Mouse (Mus musculus) limb, embryonic 12.5 days (tissue): ENCODE data around the gene Icam5. TPM values are rescaled to one million over a fixed set of nuclear protein-coding genes. Genes with fewer than 3 reads are reported as not detected.
"Not testable (repeated sequence)": the region's sequence is repeated elsewhere in the genome, so short reads cannot be mapped to it uniquely, and the experiment has no call there.

ENCODE experiments used
- ATAC-seq: fragments of 200-750 bp; cut with Nextera tagmentation; 2 replicates; pipeline ENCODE4 v1.8.0; 2017; ENCODE audit warnings: low read depth, moderate TSS enrichment; ENCODE audit not compliant: insufficient number of reproducible peaks, insufficient read depth, low FRiP score, low TSS enrichment
- H3K27ac ChIP-seq: fragments of 300-500 bp; sonication (generic); 2 replicates; pipeline ENCODE4 v1.5.1; 2016; ENCODE audit warnings: mild to moderate bottlenecking, moderate library complexity
- H3K27me3 ChIP-seq: fragments of 300-500 bp; sonication (generic); 2 replicates; pipeline ENCODE4 v1.6.1; 2016; ENCODE audit warnings: mild to moderate bottlenecking, moderate library complexity
- H3K36me3 ChIP-seq: fragments of 300-500 bp; sonication (generic); 2 replicates; pipeline ENCODE4 v1.6.1; 2016; ENCODE audit warnings: mild to moderate bottlenecking, moderate library complexity
- H3K4me1 ChIP-seq: fragments of 300-500 bp; sonication (generic); replicated peaks from 2 replicates; pipeline ENCODE4 v1.6.1; 2016
- H3K4me2 ChIP-seq: fragments of 300-500 bp; sonication (generic); 2 replicates; pipeline ENCODE4 v1.6.1; 2016; ENCODE audit warnings: mild to moderate bottlenecking, moderate library complexity
- H3K4me3 ChIP-seq: fragments of 300-500 bp; sonication (generic); replicated peaks from 2 replicates; pipeline ENCODE4 v1.5.1; 2016; ENCODE audit warnings: mild to moderate bottlenecking
- H3K9ac ChIP-seq: fragments of 300-500 bp; sonication (generic); replicated peaks from 2 replicates; pipeline ENCODE4 v1.6.1; 2016; ENCODE audit warnings: mild to moderate bottlenecking, moderate library complexity
- H3K9me3 ChIP-seq: fragments of 300-500 bp; sonication (generic); 2 replicates; pipeline ENCODE4 v1.6.1; 2016; ENCODE audit warnings: mild to moderate bottlenecking, moderate library complexity
- WGBS: fragments of 180-500 bp; shearing (Covaris S2); methylation state at CpG from one replicate; pipeline ENCODE4 v1.1.7; 2016; 5-methylcytosine and 5-hydroxymethylcytosine counted together
- polyA plus RNA-seq: library from polyadenylated mRNA; unstranded; fragments of >200 nt; fragmentation: Nextera tagmentation; extraction: Ambion mirVana; gene quantifications from 2 replicates; pipeline ENCODE4 v1.2.1, GENCODE M21; 2016

Icam5 gene
- polyA plus RNA-seq, 1 experiment from 2014 or later = not detected

DNA sequence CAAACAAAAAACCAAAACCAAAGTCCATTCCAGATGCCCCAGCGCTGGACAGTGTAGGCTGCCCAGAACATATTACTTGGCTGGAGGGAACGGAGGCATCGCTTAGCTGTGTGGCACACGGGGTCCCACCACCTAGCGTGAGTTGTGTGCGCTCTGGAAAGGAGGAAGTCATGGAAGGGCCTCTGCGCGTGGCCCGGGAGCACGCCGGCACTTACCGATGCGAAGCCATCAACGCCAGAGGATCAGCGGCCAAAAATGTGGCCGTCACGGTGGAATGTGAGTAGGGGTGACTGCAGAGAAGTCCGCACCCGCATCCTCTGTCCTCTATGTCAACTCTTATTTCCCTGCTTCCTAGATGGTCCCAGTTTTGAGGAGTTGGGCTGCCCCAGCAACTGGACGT is 4.3 kb downstream of the Icam5 start:
- H3K27me3 ChIP-seq = peaks cover 99% of the 10 kb centered on the region
- H3K4me1 ChIP-seq = peaks cover 41% of the 10 kb centered on the region
- no peak overlapping the region for H3K9ac ChIP-seq
- 7% methylated on average over 20 of the region's 20 CpGs for WGBS
- H3K9me3 ChIP-seq = peaks cover 5% of the 10 kb centered on the region; the same call in 1 of the 2 replicates
- no peak for ATAC-seq
- no peak overlapping the region; the same call in 1 of the 2 replicates for H3K4me2 ChIP-seq
- no peak overlapping the region for H3K27ac ChIP-seq
- no peaks in the 10 kb centered on the region for H3K36me3 ChIP-seq
- H3K4me3 ChIP-seq = no peak overlapping the region

DNA sequence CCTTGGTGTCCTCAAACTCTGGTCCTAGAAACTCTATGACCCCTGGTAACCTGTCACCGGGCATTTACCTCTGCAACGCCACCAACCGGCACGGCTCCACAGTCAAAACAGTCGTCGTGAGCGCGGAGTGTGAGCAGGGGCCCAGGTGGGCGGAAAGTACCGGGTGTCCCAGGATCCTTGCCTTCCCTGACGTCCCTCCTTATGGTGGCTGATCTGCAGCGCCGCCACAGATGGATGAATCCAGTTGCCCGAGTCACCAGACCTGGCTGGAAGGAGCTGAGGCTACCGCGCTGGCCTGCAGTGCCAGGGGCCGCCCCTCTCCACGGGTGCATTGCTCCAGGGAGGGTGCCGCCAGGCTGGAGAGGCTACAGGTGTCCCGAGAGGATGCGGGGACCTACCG is 4.8 kb downstream of the Icam5 start:
- H3K4me2 ChIP-seq = peak overlapping the region; percentile 65
- no peaks in the 10 kb centered on the region for H3K36me3 ChIP-seq
- H3K27me3 ChIP-seq = peaks cover 96% of the 10 kb centered on the region
- no peak overlapping the region for H3K27ac ChIP-seq
- H3K4me3 ChIP-seq = peak overlapping the region; percentile 40
- 3% methylated on average over 22 of the region's 22 CpGs for WGBS
- ATAC-seq = no peak
- H3K9ac ChIP-seq = peak overlapping the region; percentile 57; the same call in 1 of the 2 replicates
- H3K9me3 ChIP-seq = peaks cover 5% of the 10 kb centered on the region; the same call in 1 of the 2 replicates
- H3K4me1 ChIP-seq = peaks cover 41% of the 10 kb centered on the region

GRCm38 (mm10) chr9:21037481-21037891 is 5.6 kb downstream of the Icam5 start:
- peaks cover 88% of the 10 kb centered on the region for H3K27me3 ChIP-seq
- H3K9ac ChIP-seq = peak overlapping the region; percentile 57
- WGBS = 2% methylated on average over 31 of the region's 31 CpGs
- no peaks in the 10 kb centered on the region for H3K36me3 ChIP-seq
- ATAC-seq = no peak
- H3K27ac ChIP-seq = no peak overlapping the region; the same call in 1 of the 2 replicates
- peak overlapping the region; percentile 65 for H3K4me2 ChIP-seq
- peaks cover 5% of the 10 kb centered on the region; the same call in 1 of the 2 replicates for H3K9me3 ChIP-seq
- peak overlapping the region; percentile 40 for H3K4me3 ChIP-seq
- peaks cover 34% of the 10 kb centered on the region for H3K4me1 ChIP-seq

- ATAC-seq = no peak
- H3K4me1 ChIP-seq = peaks cover 17% of the 10 kb centered on the region
- H3K4me3 ChIP-seq = no peak overlapping the region
- 70% methylated on average over 3 of the region's 3 CpGs for WGBS
- H3K9ac ChIP-seq = no peak overlapping the region
- H3K9me3 ChIP-seq = peaks cover 5% of the 10 kb centered on the region; the same call in 1 of the 2 replicates
- H3K36me3 ChIP-seq = no peaks in the 10 kb centered on the region
- no peak overlapping the region for H3K4me2 ChIP-seq
- H3K27me3 ChIP-seq = peaks cover 66% of the 10 kb centered on the region
- no peak overlapping the region for H3K27ac ChIP-seq
These were observed 7.9 kb downstream of the Icam5 start for GRCm38 (mm10) chr9:21039779-21040178.

DNA sequence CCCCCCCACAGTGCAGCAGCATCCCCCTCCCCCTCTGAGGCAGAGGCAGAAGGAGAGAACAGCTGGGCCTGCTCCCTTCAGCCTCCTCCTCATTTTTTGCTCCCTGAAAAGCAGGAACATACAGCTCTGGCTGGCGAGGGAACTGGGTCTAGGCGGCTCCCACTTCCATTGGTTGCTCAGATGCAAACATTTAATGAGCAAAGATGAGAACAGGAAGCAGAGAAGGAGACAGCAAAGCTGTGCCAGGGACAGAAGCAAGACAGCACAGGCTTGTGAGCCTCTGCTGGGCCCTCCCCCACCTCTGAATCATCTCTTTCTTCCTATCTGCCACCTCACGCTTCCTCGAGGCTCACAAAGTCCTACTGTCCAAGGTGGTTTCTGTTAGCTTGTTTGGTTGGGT is 9.4 kb downstream of the Icam5 start:
- Histone ChIP-seq H3K4me1 (peaks cover 16% of the 10 kb centered on the region), H3K36me3 (no peaks in the 10 kb centered on the region), H3K27ac (no peak overlapping the region), H3K9ac (no peak overlapping the region), H3K4me2 (no peak overlapping the region), H3K27me3 (peaks cover 51% of the 10 kb centered on the region), H3K9me3 (peaks cover 5% of the 10 kb centered on the region; the same call in 1 of the 2 replicates), H3K4me3 (no peak overlapping the region)
- no peak for ATAC-seq
- 50% methylated on average over 4 of the region's 4 CpGs for WGBS

- no peak for ATAC-seq
- Histone ChIP-seq H3K27me3 (peaks cover 28% of the 10 kb centered on the region), H3K4me3 (no peak overlapping the region), H3K4me1 (0 out of 2 replicates have a peak, but pooled peaks cover 2% of the 10 kb centered on the region), H3K9me3 (peaks cover 5% of the 10 kb centered on the region; the same call in 1 of the 2 replicates), H3K4me2 (no peak overlapping the region), H3K9ac (no peak overlapping the region), H3K36me3 (no peaks in the 10 kb centered on the region), H3K27ac (no peak overlapping the region)
- WGBS = 78% methylated on average over 4 of the region's 4 CpGs
These were observed 11.7 kb downstream of the Icam5 start for GRCm38 (mm10) chr9:21043563-21043962.

GRCm38 (mm10) chr9:21044785-21045184 is 12.9 kb downstream of the Icam5 start:
- H3K4me2 ChIP-seq, ATAC-seq, H3K4me3 ChIP-seq, H3K36me3 ChIP-seq, H3K9ac ChIP-seq, H3K4me1 ChIP-seq, H3K27ac ChIP-seq, H3K9me3 ChIP-seq: not testable (repeated sequence)
- WGBS = 73% methylated on average over 1 of the region's 1 CpGs
- H3K27me3 ChIP-seq = peaks cover 16% of the 10 kb centered on the region

DNA sequence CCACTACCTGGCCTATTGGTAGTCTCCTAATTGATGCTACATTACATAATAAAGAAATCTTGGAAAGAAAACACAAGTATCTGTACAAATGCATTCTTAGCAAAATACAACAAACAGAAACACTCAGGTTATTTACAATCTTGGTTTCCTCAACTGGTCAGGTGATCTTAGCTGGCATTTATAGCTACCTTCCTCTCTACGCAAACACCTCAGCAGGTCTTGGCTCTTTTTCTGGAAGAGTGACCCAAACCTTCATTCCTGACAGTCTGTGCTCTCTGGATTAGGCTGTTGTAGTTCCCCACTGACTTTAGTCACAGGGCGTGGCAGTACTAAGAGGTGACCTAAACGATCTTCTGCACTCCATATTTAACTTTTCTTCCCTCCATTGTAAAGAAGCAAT is 13.4 kb downstream of the Icam5 start:
- Histone ChIP-seq H3K36me3 (no peaks in the 10 kb centered on the region), H3K27ac (no peak overlapping the region), H3K4me2 (no peak overlapping the region), H3K27me3 (peaks cover 11% of the 10 kb centered on the region), H3K9ac (no peak overlapping the region), H3K4me3 (no peak overlapping the region), H3K4me1 (0 out of 2 replicates have a peak, but pooled peaks cover 2% of the 10 kb centered on the region), H3K9me3 (no peaks in the 10 kb centered on the region; the same call in 1 of the 2 replicates)
- WGBS = 82% methylated on average over 3 of the region's 3 CpGs
- ATAC-seq = no peak

DNA sequence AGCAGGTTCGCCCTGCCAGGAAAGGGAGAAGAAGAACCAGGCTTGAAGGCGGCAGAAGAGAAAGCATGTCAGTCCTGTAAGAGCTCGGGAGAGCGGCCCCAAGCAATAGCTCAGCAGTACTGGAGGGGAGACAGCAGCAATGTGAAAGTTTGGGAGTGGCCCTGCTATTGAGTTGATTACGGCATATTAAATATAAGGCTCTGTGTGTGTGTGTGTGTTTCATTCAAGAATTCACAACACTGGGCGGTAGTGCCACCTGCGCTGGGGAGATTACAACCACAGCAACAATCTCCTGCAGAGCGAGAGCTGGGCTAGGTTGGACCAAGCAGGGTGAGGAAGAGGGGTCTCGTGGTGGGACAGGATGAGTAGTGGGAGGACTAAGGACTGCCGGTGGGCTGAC is 19.7 kb downstream of the Icam5 start:
- Histone ChIP-seq H3K36me3 (no peaks in the 10 kb centered on the region), H3K9ac (no peak overlapping the region), H3K4me1 (no peaks in the 10 kb centered on the region), H3K27me3 (no peaks in the 10 kb centered on the region), H3K4me2 (no peak overlapping the region), H3K27ac (no peak overlapping the region), H3K9me3 (no peaks in the 10 kb centered on the region; the same call in 1 of the 2 replicates), H3K4me3 (no peak overlapping the region)
- ATAC-seq = no peak
- 64% methylated on average over 10 of the region's 10 CpGs for WGBS

DNA sequence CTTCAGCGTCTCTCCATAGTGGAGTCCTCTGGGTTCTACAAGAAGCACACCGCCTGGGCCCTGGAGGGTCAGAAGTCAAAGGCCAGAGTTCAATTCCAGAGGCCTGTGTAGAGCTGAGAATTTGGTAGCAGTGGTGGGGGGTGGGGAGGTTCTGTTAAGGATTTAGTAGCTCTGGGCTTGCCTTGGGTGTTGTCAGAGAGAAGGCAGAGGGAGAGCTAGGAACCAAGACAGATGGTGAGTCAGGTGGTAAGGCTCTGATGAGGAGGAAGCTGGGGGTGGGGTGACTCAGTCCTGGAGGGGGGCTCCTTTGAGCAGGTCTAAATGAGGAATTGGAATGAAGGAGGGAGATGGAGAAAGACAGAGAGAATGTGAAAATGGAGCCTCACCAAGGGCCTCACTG is 31.1 kb downstream of the Icam5 start:
- 79% methylated on average over 2 of the region's 2 CpGs for WGBS

GRCm38 (mm10) chr9:21067006-21067684 is 35.3 kb downstream of the Icam5 start, which contains the start of gene Zglp1:
Gene Zglp1, minus strand, starts transcription at chr9:21067093.
- Histone ChIP-seq H3K4me2 (no peak within 1 kb of the TSS), H3K4me1 (peaks cover 3% of the 10 kb centered on the region), H3K27ac (no peak within 1 kb of the TSS), H3K9me3 (no peaks in the 10 kb centered on the region), H3K36me3 (peaks cover 64% of the 10 kb centered on the region), H3K4me3 (no peak within 1 kb of the TSS), H3K27me3 (no peaks in the 10 kb centered on the region), H3K9ac (no peak within 1 kb of the TSS)
- WGBS = 82% methylated on average over 27 of the region's 27 CpGs
- no peak for ATAC-seq

More for the DNA sequence above, 31.1 kb downstream of the Icam5 start:
- Histone ChIP-seq H3K27me3 (no peaks in the 10 kb centered on the region), H3K9ac (no peak overlapping the region), H3K4me1 (no peaks in the 10 kb centered on the region), H3K4me2 (no peak overlapping the region), H3K4me3 (no peak overlapping the region), H3K36me3 (peaks cover 51% of the 10 kb centered on the region), H3K27ac (no peak overlapping the region), H3K9me3 (no peaks in the 10 kb centered on the region)
- ATAC-seq = no peak
